Mouse (Mus musculus): ENCODE results near the gene Crocc. TPM values are rescaled to one million over a fixed set of nuclear protein-coding genes. Genes with fewer than 3 reads are reported as not detected.

Gene Crocc
- 10.6 and 11.4 TPM in 2 replicates for polyA plus RNA-seq (2016; fragmentation: Nextera tagmentation; extraction: Ambion mirVana)

DNA sequence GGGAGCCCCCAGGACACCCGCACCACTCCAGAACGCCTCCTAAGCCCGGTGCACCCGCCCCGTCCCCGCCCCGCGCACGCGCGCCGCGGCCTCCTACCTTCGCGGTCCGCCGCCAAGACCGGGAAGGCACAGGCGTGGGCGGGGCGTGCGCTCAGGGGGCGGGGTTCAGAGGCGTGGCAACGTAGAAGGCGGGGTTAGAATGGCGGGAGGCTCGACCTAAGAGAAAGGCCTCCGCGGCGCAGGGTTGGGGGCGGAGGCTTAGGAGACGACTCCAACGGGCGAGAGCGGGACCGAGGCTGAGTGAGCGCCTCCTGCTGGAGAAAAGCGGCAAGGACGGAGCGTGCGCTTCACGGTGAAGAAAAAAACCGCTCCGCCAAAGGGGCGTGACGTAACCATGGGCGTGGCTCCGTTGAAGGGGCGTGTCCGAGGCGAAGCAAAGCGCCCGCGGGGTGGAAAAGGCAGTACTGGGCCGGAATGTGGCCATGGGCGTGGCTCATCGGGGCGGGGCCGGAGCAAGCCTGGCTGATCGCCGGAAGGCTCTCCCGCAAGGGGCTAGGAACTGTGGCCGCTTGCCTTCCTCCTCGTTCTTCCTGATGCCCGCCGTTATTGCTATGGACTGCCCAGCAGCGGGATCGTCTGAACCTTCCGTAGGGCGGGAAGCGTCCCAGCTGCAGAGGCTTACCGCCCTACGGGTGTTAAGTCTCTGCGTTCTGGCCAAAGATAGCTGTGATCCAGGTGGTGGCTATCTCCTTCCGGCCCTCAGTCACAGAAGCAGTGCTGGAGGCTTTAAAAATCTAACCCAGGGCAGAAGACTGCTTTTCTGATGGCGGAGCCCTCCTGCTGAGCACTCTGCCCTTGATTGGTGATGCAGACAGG lies at the start of gene Crocc:
Gene Crocc, minus strand, starts transcription at position 125 of the 876 bp plus-strand sequence.
- peak; percentile 100 for DNase-seq (ENCODE audit: low spot score)
- under 1% methylated on average over 77 of the region's 77 CpGs for WGBS
- Histone ChIP-seq H3K27ac (peak within 1 kb of the TSS; percentile 92), H3K4me3 (peak within 1 kb of the TSS; percentile 67), H3K9me3 (replicated peaks) (no peaks in the 10 kb centered on the region), H3K27me3 (ENCODE audit: low read depth, poor library complexity, severe bottlenecking) (no peaks in the 10 kb centered on the region), H3K4me1 (peaks cover 26% of the 10 kb centered on the region), H3K36me3 (peaks cover 27% of the 10 kb centered on the region)

DNA sequence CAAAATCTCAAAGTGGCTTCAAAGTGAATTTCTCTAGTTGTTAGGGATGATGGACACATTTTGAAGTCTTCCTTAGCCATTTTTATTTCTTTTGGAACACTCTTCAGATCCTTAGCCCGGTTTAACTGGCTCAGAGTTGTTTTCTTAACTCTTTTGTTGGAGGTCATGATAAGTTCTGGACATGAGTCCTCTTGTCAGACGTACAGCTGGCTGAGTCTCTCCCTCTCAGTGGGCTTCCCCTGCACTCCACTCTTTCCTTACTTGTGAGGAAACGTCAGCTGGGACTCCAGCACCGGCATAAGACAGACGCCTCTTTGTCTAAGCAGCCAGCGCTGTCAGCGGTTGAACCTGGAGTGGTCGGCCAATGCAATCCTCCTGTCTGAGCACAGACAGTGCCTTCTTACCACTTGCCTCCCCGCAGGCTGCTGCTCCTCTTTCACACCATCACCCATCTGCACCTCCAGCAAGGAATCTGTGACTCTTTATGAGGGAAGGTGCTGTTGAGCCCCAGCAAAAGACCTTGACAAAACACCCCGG lies 47.9 kb upstream of the Crocc start:
- DNase-seq (ENCODE audit: low spot score) = no peak
- Histone ChIP-seq H3K9me3 (replicated peaks) (peaks cover 2% of the 10 kb centered on the region; the same call in 1 of the 2 replicates), H3K27ac (no peak overlapping the region)

DNA sequence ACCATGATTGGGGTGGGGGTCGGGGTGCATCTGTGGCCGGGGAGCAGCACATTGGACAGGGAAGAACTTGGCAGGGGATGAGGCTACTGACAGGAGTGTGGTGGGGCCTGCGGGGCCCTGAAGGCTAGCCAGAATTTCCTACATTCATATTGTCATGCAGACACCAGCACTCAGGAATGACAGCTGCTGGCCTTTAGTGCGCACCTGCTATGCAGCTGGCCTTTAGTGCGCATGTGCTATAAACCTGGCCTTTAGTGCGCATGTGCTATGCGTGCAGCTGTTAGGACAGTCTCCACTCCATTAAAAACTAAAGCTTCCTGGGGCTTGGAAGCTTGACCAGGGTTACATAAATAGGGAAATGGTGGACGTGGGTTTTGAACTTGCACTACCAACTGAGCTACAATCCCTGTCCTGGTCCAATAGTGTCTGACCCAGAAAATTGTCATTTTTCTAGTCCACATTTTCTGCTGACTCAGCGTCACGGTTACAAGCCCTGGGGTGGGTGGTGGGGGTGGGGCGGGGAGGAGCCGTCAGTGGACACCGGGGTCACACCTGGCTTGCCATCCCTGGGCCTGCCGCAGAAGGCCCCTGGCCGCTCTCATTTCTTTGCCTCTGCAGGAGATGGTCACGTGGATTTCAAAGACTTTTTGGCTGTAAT lies 46.3 kb upstream of the Crocc start:
- Histone ChIP-seq H3K36me3 (peaks cover 20% of the 10 kb centered on the region), H3K27ac (no peak overlapping the region), H3K9me3 (replicated peaks) (peaks cover 2% of the 10 kb centered on the region; the same call in 1 of the 2 replicates), H3K4me3 (no peak overlapping the region), H3K4me1 (no peaks in the 10 kb centered on the region), H3K27me3 (ENCODE audit: low read depth, poor library complexity, severe bottlenecking) (no peaks in the 10 kb centered on the region)
- no peak for DNase-seq (ENCODE audit: low spot score)
- WGBS = 86% methylated on average over 16 of the region's 16 CpGs

More for the DNA sequence above, 47.9 kb upstream of the Crocc start:
- no peak overlapping the region for H3K4me3 ChIP-seq
- H3K27me3 ChIP-seq (ENCODE audit: low read depth, poor library complexity, severe bottlenecking) = no peaks in the 10 kb centered on the region
- no peaks in the 10 kb centered on the region for H3K4me1 ChIP-seq
- peaks cover 37% of the 10 kb centered on the region for H3K36me3 ChIP-seq
- WGBS = 55% methylated on average over 10 of the region's 10 CpGs

DNA sequence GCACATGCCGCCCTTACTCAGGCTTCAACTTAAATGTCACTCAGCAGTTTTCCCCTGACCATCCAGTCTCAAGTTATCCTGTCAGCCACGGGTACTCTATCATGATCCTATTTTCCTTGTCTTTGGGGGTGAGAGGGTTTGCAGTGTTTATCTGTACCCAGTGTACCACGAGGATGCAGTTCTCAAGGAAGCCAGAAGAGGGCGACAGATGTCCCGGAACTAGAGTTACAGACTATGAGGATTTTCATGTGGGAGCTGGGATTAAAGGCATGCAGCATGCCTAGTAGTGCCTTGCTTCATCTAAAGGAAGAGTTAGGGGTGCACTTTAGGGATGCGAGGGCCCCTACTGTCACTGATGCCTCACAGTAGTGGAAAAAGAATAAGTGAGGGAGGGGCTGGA lies 41.5 kb upstream of the Crocc start:
- H3K4me3 ChIP-seq = no peak overlapping the region
- no peaks in the 10 kb centered on the region for H3K36me3 ChIP-seq
- no peaks in the 10 kb centered on the region for H3K9me3 ChIP-seq (replicated peaks)
- 69% methylated on average over 6 of the region's 6 CpGs for WGBS
- DNase-seq (ENCODE audit: low spot score) = no peak
- H3K4me1 ChIP-seq = peaks cover 2% of the 10 kb centered on the region; the same call in 1 of the 2 replicates
- no peaks in the 10 kb centered on the region for H3K27me3 ChIP-seq (ENCODE audit: low read depth, poor library complexity, severe bottlenecking)
- no peak overlapping the region for H3K27ac ChIP-seq

DNA sequence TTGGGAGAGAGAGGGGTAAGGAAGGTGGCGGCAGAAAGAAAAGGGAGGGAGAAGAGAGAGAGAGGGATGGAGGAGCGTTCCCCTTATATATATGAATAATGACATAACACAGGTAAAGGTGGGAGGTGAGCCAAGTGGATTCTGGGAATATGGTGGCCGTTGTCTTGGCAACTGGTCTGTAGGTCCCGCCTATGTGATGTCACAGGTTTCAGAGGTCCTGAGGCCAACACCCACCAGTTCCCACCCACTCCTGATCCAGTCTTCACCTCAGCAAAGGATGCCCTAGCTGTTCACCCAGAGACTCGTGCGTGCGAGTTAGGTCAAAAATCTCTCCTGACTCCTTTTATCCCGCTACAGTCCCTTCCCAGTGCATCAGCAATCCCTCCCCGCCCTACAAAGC lies 40.9 kb upstream of the Crocc start:
- WGBS = 91% methylated on average over 9 of the region's 9 CpGs
- Histone ChIP-seq H3K4me3 (no peak overlapping the region), H3K4me1 (peaks cover 4% of the 10 kb centered on the region; the same call in 1 of the 2 replicates)

DNA sequence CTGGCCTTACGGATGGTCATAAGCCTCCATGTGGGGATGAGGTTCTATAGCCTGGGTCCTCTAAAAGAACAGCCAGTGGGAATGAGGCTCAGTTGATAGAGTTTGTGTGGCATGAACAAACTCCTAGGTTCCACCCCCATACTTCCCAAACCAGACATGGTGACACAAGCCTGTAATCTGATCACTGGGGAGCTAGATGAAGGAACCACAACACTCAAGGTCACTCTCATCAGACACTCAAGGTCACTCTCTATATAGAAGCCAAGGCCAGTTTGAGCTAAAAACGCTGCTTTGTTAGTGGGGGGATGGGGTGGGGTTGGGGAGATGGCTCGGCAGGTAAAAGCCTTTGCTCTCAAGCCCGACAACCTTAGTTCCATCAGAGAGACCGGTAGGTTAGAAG lies 39.6 kb upstream of the Crocc start:
- no peaks in the 10 kb centered on the region for H3K27me3 ChIP-seq (ENCODE audit: low read depth, poor library complexity, severe bottlenecking)
- H3K9me3 ChIP-seq (replicated peaks) = no peaks in the 10 kb centered on the region
- DNase-seq (ENCODE audit: low spot score) = no peak
- no peaks in the 10 kb centered on the region for H3K36me3 ChIP-seq
- 79% methylated on average over 5 of the region's 5 CpGs for WGBS
- no peak overlapping the region for H3K4me3 ChIP-seq
- H3K27ac ChIP-seq = no peak overlapping the region
- H3K4me1 ChIP-seq = peaks cover 7% of the 10 kb centered on the region; the same call in 1 of the 2 replicates

More for the DNA sequence above, 40.9 kb upstream of the Crocc start:
- DNase-seq (ENCODE audit: low spot score) = no peak
- H3K27me3 ChIP-seq (ENCODE audit: low read depth, poor library complexity, severe bottlenecking) = no peaks in the 10 kb centered on the region
- no peaks in the 10 kb centered on the region for H3K9me3 ChIP-seq (replicated peaks)
- no peak overlapping the region for H3K27ac ChIP-seq
- H3K36me3 ChIP-seq = no peaks in the 10 kb centered on the region

DNA sequence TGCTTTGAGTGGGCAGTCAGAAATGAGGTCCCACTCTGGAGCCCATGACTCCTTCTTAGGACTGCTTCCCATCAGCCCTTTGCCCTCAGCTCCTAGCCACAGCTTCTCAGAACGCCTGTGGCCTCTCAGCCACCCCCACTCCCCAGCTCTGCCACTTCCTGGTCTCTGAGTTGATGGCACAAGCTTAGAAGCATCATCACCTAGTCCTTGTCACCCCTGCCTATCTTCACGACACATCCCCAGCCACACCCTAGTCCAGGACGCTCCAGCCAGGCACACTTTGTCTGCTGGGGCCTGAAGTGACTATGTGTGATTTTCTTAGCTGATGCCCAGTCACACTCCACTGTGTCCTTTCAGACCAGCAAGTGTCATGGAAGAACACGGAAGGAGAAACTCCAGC lies 38.6 kb upstream of the Crocc start:
- H3K4me1 ChIP-seq = peaks cover 8% of the 10 kb centered on the region; the same call in 1 of the 2 replicates
- H3K27ac ChIP-seq = no peak overlapping the region
- H3K9me3 ChIP-seq (replicated peaks) = no peaks in the 10 kb centered on the region
- no peaks in the 10 kb centered on the region for H3K36me3 ChIP-seq
- no peak overlapping the region for H3K4me3 ChIP-seq
- no peak for DNase-seq (ENCODE audit: low spot score)
- 77% methylated on average over 4 of the region's 4 CpGs for WGBS
- no peaks in the 10 kb centered on the region for H3K27me3 ChIP-seq (ENCODE audit: low read depth, poor library complexity, severe bottlenecking)

DNA sequence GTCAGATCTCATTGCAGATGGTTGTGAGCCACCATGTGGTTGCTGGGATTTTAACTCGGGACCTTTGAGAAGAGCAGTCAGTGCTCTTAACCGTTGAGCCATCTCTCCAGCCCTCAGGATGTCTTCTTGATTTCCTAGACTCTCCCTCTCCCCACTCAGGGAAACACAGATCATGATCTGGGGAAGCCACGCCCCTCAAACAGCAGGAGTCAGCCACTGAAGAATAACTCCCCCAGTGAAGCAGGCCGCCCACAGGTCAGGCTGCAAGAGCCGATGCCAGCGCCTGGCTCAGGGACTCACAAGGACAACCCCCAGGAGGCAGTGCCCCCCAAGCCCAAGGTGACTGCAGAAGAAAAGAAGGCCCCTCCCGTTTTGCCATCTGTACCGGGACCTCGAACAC lies 36.4 kb upstream of the Crocc start:
- Histone ChIP-seq H3K4me3 (no peak overlapping the region), H3K36me3 (no peaks in the 10 kb centered on the region), H3K27me3 (ENCODE audit: low read depth, poor library complexity, severe bottlenecking) (no peaks in the 10 kb centered on the region), H3K9me3 (replicated peaks) (no peaks in the 10 kb centered on the region), H3K27ac (no peak overlapping the region), H3K4me1 (peaks cover 8% of the 10 kb centered on the region; the same call in 1 of the 2 replicates)
- 32% methylated on average over 9 of the region's 9 CpGs for WGBS
- DNase-seq (ENCODE audit: low spot score) = no peak

DNA sequence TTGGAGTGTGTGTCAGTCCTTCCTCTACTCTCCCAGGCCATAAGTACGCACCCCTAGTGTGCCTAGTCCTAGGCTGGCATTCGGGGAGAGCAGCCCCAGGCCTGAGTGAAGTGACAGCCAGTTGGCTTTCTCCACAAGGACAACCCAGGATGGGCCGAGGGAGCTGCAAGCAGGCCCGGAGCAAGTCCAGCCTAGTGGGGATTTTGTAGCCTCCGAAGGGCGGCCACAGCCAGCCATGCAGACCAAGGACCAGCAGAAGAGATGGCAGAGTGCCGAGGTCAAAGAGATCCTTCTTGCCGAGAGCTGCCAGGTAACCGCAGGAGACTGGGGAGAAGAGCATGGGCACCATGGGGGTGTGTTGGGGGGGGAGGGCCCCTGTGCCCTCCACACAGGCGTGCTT lies 34.7 kb upstream of the Crocc start:
- Histone ChIP-seq H3K9me3 (replicated peaks) (no peaks in the 10 kb centered on the region), H3K27ac (no peak overlapping the region), H3K4me1 (peaks cover 8% of the 10 kb centered on the region; the same call in 1 of the 2 replicates), H3K27me3 (ENCODE audit: low read depth, poor library complexity, severe bottlenecking) (no peaks in the 10 kb centered on the region), H3K36me3 (no peaks in the 10 kb centered on the region), H3K4me3 (no peak overlapping the region)
- WGBS = 81% methylated on average over 10 of the region's 10 CpGs
- no peak for DNase-seq (ENCODE audit: low spot score)

DNA sequence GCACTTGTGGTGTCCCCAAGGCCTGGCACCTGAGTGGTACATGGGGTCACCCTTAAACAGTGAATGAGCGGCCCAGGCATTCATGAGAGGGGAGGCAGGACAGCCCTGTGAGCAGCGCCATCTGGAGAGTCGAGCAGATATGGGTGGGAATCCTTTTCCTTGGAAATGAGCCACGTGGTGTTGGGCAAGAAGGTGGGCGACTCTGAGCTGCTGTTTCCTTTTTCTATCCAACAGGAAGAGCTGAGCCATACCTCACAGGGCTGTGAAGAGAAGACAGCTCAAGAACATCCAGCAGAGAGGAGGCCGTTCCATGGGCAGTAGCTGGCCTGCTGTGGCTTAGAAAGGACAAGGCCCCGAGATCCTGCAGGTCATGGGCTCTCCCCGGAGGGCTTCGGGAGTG lies 28.4 kb upstream of the Crocc start:
- Histone ChIP-seq H3K4me3 (no peak overlapping the region), H3K27ac (no peak overlapping the region), H3K9me3 (replicated peaks) (no peaks in the 10 kb centered on the region), H3K27me3 (ENCODE audit: low read depth, poor library complexity, severe bottlenecking) (peaks cover 4% of the 10 kb centered on the region; the same call in 1 of the 2 replicates), H3K4me1 (peaks cover 6% of the 10 kb centered on the region; the same call in 1 of the 2 replicates), H3K36me3 (no peaks in the 10 kb centered on the region)
- no peak for DNase-seq (ENCODE audit: low spot score)
- WGBS = 77% methylated on average over 9 of the region's 9 CpGs

DNA sequence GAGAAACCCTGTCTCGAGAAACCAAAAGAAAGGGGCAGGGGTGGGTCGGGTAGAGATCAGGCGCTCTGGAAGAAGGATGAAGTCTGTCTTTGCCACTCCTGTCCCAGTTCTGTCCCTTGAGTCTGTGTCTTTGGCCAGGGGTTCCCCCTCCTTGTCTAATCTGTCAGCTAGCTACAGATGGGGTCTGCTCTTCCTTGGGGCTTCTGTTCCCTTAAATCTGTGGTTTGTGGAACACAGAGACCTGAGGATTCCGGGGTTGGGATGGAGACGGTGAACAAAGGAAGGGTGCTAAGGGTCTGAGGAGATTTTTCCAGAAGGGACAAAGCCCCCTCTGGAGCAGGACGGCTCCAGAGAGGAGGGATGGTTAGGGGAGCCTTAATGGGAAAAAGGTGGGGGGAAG lies 27.7 kb upstream of the Crocc start, which contains the start of gene Spata21:
Gene Spata21, plus strand, starts transcription at position 301 of the 400 bp plus-strand sequence.
- DNase-seq (ENCODE audit: low spot score) = no peak
- H3K36me3 ChIP-seq = no peaks in the 10 kb centered on the region
- no peak within 1 kb of the TSS for H3K4me3 ChIP-seq
- peak within 1 kb of the TSS; percentile 42; the same call in 1 of the 2 replicates for H3K27ac ChIP-seq
- WGBS = 74% methylated on average over 6 of the region's 6 CpGs
- H3K9me3 ChIP-seq (replicated peaks) = no peaks in the 10 kb centered on the region
- H3K27me3 ChIP-seq (ENCODE audit: low read depth, poor library complexity, severe bottlenecking) = peaks cover 4% of the 10 kb centered on the region; the same call in 1 of the 2 replicates
- H3K4me1 ChIP-seq = peaks cover 6% of the 10 kb centered on the region; the same call in 1 of the 2 replicates

DNA sequence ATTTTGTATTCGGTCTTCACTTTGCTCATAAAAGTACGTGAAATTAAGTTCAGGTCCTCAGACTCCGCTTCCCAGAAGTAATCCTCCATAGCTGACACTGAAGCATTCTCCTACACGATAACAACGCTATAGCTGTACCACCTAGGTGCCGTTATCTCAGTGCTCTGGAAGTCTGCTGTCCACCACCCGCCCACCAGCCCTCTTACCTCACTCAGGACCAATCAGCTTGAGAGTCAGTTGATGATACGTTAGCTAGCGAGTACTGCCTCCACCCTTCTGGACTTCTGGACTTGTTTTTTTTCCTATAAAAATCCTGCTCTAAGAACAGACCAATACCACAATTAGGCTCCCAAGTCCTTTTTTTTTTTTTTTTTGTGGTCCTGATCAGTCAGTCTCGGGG lies 26.5 kb upstream of the Crocc start:
- H3K4me1 ChIP-seq = peaks cover 6% of the 10 kb centered on the region; the same call in 1 of the 2 replicates
- H3K36me3 ChIP-seq = no peaks in the 10 kb centered on the region
- 75% methylated on average over 10 of the region's 10 CpGs for WGBS
- no peak for DNase-seq (ENCODE audit: low spot score)
- no peak overlapping the region for H3K4me3 ChIP-seq
- no peak overlapping the region for H3K27ac ChIP-seq
- H3K27me3 ChIP-seq (ENCODE audit: low read depth, poor library complexity, severe bottlenecking) = peaks cover 4% of the 10 kb centered on the region; the same call in 1 of the 2 replicates
- no peaks in the 10 kb centered on the region for H3K9me3 ChIP-seq (replicated peaks)
